Mouse (Mus musculus): ENCODE measurements at regions not wholly inside any gene's neighbourhood (a gene's known extent, or its start where the extent isn't known, plus 50 kb on each side); places are given as distances from the start of the nearest gene placed in this dataset.

- TF ChIP-seq USF1 (IDR thresholded peaks at IDR 0.05; ENCODE audit: low read depth) (no peak), CTCF (IDR thresholded peaks at IDR 0.05; ENCODE audit: control insufficient read depth, insufficient read depth, insufficient read length) (no peak), MAX (IDR thresholded peaks at IDR 0.05) (no peak), MYOG (IDR thresholded peaks at IDR 0.05; ENCODE audit: control insufficient read depth, extremely low read depth, insufficient read length) (no peak), FOSL1 (IDR thresholded peaks at IDR 0.05; ENCODE audit: insufficient read depth, low read length, poor library complexity, severe bottlenecking) (no peak), MYOD1 (IDR thresholded peaks at IDR 0.05; ENCODE audit: control insufficient read depth, insufficient read length, low read depth) (no peak)
These were observed 61.8 kb downstream of the Zfp281 start for GRCm38 (mm10) chr1:136686467-136686866.

Data from C2C12 (cell line).